Mouse (Mus musculus): ENCODE data around the gene Vstm2l.
A peak's percentile ranks its signal among the peaks of the same experiment; 100 is the strongest.

The Vstm2l gene

DNA sequence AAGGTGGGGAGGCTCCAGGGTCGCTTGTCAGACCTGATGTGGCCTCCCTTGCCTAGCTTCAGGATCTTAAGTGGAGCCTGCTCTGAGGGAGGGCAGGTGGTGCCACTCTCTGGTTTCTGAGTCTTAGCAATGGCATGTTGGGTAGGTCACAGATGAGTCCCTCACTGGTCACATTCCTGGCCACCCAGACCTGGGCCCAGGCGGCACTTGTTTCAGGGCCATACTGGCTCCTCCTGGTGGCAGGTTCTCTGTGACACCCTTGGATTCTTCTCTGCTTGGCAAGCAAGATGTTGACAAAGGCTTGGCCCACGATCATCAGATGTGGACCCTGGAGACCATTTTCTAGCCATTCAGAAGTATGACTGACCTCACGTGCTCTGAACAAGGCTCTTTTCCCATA is 18.2 kb downstream of the Vstm2l start:
- no peak for DNase-seq (ENCODE audit: low spot score)

DNA sequence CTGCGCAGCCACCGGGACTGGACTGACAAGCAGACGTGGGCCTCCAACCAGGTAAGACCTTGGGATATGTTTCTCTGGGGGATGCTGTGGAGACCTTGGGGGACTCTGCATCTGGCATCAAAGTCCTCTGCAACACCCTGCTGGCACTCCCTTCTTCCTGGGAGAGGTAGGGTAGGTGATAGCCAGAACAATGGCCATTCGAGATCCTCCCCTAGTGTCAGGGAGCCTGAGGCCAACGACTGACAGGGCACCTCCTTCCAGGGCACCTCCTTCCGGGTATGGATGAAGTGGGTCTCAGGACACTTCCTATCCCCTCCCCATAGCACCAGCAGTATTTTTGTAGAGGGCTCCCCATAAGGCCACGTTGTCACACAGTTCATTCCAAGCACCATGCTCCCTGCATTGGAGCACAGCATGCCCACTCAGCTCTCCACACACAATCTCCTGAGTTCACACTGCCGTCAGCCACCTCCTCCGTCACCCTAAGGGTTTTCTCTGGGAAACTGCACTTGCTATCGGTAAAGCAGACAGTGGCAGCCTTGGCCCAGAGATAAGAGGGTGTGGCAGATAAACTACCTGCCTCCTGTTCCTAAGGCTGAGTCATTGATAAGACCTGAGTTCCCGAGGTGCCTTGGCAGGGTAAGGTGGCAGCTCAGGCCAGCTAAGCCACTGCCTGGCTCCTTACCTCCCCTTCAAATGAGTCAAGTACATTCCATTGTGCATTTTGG is 21.2 kb downstream of the Vstm2l start:
- DNase-seq (ENCODE audit: low spot score): peak; percentile 25

DNA sequence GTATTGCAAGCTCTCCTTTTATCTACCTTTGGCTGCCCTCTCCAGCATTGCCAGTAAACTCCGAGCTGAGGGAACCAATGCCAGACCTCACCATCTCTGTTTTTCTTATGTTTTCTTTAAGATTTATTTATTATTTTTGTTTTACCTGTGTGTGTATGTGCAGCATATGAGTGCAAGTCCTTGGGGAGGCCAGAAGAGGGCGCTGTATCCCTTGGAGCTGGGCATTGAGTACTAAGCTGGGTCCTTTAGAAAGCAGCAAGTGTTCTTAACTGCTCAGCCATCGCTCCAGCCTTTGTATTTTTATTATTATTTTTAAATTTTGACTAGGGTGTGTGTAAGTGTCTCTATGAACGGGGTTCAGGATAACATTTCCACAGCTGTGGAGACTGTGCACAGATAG is 22.2 kb downstream of the Vstm2l start:
- no peak for DNase-seq (ENCODE audit: low spot score)

DNA sequence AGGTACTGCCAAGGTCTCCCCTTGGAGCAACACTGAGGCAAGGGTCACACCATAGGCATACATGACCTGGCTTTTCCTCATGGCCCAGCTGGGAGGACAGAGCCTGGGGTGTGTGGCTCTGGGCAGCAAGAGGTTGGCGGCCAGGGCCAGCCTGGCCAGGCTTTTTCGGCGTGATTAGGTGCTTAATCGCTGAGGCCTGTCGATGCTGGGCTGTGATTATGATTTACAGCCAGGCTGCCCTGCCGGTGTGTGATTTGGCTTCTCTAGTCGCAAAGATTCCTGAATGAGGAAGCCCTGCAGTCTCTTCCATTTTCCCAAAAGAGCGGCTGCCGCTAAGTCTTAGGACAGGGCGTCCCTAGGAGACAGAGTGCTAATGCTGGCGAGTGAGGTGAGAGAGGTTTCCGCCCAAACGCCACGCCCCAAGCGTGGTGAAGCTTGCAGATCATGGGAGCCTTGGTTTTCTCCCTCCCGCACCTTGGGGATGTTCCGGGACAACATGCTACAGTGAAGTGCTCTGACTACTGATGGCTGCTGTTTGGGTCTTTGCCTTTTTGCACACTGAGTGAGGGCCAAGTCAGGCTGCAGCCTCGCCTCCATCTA is 26.2 kb downstream of the Vstm2l start:
- DNase-seq (ENCODE audit: low spot score): no peak

DNA sequence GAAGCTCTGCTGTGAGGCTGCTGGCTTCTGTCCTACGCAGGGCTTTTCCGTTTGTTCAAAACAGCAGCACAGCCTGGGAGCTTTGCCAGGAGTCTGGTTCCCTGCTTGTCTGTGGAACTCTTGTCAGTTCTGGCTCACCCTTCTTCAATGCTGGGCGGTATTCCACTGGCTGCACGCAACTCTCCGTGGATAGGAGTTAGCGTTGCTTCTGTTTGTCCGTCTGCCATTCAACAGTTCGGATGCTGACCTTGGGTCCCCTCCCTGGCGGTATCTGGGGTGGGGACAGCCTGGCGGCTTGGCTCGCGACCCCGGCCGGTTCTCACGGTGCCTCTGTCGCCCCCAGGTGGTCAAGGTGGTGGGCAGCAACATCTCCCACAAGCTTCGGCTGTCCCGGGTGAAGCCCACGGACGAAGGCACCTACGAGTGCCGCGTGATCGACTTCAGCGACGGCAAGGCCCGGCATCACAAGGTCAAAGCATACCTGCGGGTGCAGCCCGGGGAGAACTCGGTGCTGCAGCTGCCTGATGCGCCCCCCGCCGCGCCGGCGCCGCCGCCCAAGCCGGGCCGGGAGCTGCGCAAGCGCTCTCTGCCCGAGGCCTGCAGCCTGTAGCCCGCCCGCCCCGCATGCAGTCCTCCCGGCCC is 29.2 kb downstream of the Vstm2l start:
- no peak for DNase-seq (ENCODE audit: low spot score)

DNA sequence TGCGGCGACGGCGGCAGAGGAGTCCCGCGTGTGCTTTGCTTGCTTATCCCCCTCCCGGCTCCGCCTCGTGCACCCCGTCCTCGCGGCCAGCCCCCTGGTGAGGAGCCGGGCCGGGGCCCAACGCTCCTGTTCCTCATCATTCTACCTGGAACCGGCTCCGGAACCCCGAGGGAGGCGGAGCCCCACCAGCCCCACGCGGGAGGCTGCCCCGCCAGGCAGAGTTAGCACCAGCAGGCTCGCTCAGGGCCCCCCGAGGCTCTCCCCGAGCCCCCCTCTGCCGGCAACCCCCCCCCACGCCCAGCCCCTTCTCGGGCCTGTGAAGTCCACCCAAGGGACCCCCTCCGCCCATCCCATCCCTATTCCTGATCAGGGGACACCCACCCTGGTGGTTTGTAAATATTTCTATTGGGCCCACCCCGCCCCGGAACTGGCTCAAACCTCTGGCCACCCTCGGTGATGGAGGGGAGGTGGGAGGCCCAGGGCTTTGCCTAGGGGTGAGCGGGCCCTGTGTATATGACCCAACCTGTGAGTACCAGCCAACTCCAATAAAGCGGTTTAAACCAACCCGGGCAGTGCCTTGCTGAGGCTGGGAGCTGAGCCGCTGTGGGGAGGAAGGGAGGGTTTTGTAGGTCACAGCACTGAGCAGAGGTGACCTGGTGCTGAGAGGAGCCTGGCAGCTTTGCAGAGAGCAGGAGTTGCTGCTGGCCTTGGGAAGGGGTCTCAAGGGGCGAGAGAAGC is 29.9 kb downstream of the Vstm2l start:
- DNase-seq (ENCODE audit: low spot score): no peak

DNA sequence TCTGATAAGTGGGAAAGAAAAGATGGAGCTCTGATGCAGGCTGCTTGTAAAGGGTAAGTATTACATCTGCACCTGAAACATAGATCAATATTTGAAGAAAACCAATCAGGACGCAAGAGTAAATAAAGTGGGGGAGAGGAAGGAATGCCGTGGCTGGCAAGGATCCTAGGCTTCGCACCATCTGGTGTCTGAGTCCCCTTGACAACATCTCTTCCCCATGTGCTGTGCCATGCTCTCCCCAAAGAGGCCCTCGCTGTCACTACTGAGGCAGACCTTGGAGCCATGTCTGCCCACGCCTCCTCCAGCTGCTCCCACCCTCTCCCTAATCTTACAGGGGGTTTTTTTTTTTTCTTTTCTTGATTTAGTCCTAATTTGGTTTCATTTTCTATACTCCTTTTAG is 39.5 kb downstream of the Vstm2l start:
- DNase-seq (ENCODE audit: low spot score): no peak

DNA sequence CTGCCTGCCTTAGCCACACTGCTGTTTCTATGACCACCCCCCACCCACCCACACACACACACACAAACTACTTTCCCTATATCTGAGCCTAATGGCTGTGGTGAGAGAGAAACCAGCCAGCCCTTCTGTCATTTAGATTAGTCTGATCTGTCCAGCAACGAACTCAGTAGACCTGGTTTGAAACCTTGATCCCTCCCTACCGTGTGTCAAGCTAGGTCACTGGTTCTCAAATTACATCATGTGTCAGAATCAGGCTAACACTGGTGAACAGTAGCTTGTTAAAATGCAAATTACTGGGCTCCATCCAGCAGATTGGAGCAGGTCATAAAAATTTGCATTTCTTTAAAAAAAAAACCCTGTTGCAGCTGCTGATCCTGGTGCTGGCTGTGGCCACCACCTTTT is 43.3 kb downstream of the Vstm2l start:
- no peak for DNase-seq (ENCODE audit: low spot score)

DNA sequence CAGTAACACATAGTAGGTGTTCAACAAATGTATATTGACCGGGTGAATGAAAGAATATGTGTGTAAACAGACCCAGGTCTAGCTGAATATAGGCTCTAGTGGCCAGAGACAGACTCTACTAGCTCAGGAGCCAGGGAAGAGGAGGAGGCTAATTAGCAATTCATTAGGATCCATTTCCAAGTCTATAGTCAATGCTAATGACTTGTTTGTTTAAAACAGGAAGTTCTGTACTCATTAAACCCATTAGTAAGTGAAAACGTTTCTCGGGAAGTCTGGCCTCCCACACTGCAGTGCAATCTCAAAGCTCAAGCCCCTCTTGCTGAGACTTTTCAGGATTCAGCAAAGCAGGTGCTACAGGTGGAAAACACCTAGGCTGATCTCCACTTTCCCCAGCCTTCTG is 53.4 kb downstream of the Vstm2l start:
- DNase-seq (ENCODE audit: low spot score): no peak

DNA sequence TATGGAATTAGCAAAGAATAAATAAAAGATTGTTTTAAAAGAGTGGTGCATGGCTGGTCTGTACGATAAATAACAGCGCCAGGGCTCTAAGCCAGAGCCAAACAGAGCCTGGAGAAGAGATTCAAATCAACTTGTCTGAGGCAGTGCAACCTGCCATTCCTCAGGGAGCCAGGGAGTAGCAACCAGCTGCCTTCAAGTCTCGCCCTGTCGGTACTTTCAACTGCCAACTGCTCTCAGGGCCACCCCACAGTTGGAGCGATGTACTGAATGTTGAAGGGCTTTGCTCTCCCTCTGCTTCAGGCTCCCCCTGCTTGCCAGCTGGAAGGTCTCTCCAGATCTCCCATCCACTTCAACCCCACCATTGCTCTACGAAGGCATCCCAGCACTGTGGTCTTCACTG is 55.7 kb downstream of the Vstm2l start:
- DNase-seq (ENCODE audit: low spot score): no peak

DNA sequence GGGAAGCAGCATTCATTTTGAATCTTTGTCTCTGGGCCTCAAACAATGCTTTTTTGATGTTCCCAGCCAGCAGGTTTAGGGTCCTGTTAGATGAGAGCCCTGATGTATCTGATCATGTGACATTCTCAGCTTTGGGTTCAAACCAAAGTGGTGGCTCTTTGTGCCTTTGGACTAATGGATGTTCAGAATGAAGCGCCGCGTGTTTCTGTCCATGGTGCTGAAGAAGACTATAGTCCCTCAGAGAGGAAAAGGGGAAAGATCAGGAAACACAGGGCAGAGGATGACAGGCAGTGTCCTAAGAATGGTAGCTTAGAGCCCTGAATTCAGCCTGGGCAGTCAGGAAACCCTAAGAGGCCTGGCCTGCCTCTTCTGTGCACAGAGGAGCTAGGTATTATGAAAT is 56.2 kb downstream of the Vstm2l start:
- peak; percentile 42 for DNase-seq (ENCODE audit: low spot score)

DNA sequence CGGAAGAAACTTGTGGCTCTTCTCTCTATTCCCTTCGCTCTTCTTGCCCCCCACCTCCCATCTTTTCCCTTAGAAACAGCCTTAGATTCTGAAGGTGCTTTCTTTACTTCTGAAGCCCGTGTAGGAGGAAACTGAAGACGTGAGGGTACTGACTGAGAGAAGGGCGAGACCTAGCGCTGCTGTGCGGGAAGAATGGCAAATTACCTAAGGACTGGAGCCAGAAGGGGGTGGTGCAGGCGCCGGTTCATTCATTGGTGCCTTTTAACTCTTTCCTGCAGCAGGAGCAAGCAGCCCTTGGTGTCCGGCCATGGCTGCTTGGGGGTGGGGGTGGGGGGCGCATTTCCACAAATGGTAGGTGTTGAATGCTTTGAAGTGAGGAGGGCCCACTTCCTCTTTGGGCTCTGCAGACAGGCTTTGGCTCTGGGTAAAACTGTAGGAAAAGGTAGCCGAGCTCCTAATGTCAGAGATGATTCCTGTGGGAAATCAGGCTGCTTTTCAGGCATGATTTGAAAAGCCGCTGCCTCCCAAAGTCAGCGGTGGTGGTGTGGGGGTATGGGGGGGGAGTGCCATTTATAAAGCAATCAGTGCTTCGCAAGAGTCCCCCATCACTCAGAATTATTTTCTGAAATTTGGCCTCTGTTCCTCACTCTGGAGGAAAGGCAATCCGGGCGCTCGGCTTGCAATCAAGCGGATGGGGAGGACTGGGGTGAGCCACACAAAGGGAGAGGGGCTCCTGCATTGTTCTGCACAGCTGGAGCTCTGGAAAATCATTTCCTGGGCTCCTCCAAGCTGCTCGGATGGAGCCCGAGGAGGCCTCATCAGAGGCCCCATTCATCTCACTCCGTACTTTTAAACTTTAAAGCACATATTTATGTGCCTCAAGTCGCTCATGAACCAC is 60.4 kb downstream of the Vstm2l start:
- DNase-seq (ENCODE audit: low spot score): no peak

DNA sequence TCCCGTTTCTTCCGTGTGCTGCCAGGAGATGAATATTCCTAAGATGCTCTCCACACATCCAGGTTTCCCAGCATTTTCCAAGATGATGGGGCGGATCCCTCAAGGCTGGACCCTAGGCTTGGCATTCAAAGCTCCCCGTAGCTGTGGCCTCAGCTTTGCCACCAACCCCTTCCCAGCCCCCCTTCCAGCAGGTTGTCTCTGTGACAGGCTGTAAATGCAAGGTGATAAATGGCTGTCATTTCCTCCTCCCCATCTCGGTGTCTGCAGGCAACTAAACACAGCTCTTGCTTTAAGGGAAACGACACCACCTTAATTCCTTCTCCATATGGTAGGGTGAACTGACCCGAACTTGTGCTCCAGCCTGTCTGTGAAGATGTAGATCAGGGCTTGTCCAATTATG is 61.1 kb downstream of the Vstm2l start:
- no peak for DNase-seq (ENCODE audit: low spot score)

DNA sequence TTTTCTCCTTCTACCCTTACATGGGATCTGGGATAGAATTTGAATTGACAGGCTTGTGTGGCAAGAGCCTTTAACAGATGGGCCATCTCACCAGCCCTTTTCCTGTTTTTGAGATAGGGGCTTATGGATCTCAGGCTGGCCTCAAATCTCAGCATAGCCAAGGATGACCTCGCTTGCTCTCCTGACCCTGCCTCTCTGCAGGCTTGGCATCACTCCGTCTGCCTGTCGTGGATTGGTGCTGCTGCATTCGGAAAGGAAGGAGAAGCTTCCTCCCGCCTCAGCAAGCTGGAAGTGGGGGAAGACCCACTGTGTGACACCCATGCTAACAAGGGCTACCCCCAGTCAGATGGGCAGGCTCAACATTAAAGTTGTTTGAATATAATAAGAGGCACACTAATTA is 64.8 kb downstream of the Vstm2l start:
- DNase-seq (ENCODE audit: low spot score): no peak

DNA sequence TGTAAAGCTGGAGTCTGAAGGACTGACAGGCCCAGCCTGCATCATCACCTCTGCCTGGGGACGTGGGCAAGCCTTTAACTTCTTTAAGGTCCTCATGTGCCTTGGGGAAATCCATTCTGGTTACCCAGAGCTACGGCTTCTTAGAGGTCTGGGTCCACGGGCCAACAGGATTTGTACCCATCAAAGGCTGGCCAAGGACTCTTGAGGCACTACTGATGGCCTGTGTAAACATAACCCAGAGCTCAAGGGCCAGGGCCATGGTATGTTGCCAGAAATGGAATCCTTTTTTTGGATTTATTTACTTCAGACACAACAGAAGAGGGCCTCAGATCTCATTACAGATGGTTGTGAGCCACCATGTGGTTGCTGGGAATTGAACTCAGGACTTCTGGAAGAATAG is 68.3 kb downstream of the Vstm2l start:
- DNase-seq (ENCODE audit: low spot score): no peak

DNA sequence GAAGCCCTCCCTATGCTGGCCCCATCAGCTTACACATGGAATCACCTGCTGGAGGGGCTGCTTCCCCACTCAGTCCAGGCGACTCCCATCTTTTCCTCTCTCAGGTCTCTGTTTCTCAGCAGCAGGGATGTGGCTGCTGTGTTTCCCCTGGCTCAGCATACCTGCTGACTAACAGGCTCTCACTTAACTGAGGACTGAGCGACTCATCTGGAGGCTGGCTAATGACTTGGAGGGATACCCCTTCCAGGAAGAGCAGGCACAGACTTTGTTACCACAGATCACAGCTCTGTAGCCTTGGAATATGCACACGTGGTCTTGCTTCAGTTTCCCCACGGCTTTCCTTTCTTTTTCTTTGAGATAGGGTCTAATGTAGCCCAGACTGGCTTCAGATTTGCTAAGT is 68.8 kb downstream of the Vstm2l start:
- DNase-seq (ENCODE audit: low spot score): no peak

DNA sequence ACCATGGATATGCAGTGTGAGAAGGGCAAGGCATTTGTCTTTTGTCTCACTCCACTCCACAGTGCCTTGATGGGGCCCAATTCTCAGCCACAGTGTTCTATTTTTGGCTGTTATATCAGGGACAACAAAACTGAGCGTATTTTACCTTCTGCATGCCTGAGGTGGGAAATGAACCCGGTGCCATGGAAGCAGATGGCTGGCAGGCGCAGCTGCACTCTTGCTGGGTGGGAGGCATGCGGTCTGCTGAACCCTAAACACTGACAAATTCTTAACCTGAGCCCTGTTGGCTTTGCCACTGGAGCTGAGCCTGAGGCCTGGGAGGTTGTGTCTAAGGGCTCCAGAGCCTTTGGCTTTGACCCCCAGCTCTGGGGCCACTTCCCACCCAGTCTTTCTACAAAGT is 71.2 kb downstream of the Vstm2l start:
- no peak for DNase-seq (ENCODE audit: low spot score)

DNA sequence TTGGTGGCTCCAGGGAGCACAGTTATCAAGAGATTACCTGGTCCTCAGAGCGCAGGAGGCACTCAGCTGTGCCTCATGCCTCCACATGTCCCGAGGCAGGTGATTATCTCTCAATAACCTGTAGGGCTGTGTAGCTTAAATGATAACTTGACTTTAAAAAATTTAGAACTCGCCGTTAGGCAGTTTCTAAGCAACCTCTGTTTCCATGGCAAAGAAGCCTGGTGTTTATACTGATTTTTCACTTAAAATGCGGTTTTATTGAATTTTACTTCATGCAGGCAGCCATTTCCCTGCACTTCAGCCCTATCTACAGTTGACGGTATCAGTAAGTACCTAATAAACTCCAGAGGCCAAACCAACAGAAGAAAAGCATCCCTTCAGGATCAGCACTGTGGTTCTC is 71.8 kb downstream of the Vstm2l start:
- no peak for DNase-seq (ENCODE audit: low spot score)

DNA sequence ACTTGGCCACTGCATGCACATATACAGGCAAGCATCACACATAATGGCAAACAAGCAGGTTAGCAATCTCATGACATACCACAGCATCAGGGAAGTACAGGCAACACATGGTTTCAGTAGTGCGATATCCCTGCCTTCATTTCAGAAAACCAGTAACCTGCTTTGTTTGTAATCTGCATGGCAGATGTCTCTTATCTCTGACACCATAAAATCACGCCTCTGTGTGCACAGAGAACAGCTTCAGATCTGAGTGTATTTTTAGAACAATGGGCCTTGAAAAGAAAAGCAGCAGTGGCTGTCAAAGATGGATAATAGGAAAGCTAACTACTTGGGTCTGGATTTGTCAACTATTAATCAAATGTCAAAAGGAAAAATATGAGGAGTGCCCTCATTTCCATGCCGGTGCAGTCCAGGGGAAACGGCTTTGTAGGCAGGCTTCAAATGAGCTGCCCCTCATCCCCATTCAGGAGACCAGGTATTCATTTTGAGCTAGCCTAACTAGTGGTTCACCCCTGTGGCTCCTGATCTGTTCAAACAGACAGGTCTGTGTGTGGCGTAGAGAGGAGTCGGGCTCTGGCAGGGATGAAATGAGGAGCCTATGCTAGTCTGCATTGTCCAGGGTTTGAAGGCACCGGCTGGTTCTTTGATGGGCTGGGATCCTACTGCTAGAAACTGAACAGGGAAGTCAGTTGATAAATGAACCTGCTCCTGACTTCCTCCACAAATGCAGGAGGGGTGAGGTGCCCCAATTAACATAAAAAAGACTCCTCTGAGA is 74.2 kb downstream of the Vstm2l start:
- no peak for DNase-seq (ENCODE audit: low spot score)

DNA sequence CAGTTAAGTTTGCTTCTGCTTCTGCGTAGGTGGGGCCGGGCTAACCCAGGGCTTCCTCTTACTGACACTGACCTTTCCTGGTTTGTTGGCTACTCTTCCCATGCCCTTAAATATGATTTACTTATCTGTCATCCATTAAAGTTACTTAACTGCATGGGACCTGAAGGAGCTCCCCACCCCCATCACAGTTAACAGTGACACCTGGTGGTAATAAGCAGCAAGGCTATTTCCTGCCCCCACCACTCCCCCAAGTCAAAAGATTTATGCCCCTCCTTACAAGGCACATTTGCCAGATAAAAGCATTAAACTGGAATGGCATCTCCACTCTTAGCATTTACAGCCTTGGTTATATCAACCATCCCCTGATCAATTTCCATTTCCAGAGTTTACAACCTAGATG is 75.5 kb downstream of the Vstm2l start:
- no peak for DNase-seq (ENCODE audit: low spot score)

DNA sequence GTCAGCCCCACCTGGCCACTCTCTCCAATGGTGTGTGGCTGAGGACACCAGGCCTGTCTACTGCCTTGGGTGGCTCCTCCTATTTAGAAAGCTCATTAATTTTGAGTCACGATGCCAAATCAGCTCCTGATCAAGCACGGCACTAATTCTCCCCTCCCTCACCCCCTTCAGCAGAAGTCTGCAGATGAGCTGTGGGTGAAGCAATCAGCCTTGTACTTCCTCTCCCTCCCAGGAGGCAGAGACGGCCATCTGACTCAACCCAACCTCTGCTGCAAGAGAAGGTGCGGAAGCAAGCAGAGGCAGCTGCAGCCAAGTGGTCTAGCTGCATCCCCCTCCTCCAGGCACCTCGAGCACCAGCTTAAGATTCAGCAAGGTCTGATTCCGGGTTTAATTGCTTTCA is 76.6 kb downstream of the Vstm2l start:
- DNase-seq (ENCODE audit: low spot score): no peak
